Mouse (Mus musculus): ENCODE measurements at regions not wholly inside any gene's neighbourhood (a gene's known extent, or its start where the extent isn't known, plus 50 kb on each side); places are given as distances from the start of the nearest gene placed in this dataset.

DNA sequence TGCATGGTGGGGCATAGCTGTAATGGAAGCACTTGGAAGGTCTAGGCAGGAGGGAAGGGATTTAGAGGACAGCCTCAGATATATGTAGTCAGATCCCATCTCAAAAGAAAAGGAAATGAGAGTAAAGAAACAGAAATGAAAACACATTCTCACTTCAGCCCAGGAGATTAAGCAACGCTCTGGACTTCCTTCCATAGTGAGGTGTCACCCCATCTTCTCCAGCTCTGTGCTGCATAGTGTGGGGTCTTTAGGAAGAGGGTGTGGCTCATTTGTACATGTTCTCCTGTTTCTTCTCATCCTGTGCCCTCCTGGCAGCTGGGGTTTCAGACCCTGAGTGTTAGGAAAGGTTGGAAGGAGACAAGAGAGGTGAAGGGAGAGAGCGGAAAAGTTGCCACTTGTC, 52.4 kb upstream of the Tmx4 start:
- TF ChIP-seq CHD2 (IDR thresholded peaks at IDR 0.05; ENCODE audit: low read length): no peak
- TF ChIP-seq CTCF (IDR thresholded peaks at IDR 0.05 in 2 of 3, conservative IDR thresholded peaks at IDR 0.05 in 1 of 3; ENCODE audit: control insufficient read depth in 1 of 3, insufficient read depth in 1 of 3, low read depth in 2 of 3, low read length in 3 of 3, poor library complexity in 1 of 3, severe bottlenecking in 1 of 3): no peak
- no peak for TF ChIP-seq USF1 (IDR thresholded peaks at IDR 0.05; ENCODE audit: low read depth, low read length)
- TF ChIP-seq POLR2AphosphoS2 (IDR thresholded peaks at IDR 0.05; ENCODE audit: low read length): no peak
- TF ChIP-seq EP300 (IDR thresholded peaks at IDR 0.05; ENCODE audit: low read depth in 1 of 2, low read length in 2 of 2): no peak
- no peak for TF ChIP-seq MEF2A (IDR thresholded peaks at IDR 0.05; ENCODE audit: extremely low read depth, insufficient replicate concordance, low read depth, low read length, poor library complexity, severe bottlenecking)
- TF ChIP-seq BHLHE40 (IDR thresholded peaks at IDR 0.05; ENCODE audit: borderline replicate concordance, low read depth, low read length): no peak
- TF ChIP-seq E2F4 (IDR thresholded peaks at IDR 0.05; ENCODE audit: borderline replicate concordance, low read depth, low read length): no peak
- no peak for TF ChIP-seq ELF1 (IDR thresholded peaks at IDR 0.05; ENCODE audit: low read depth, low read length)
- TF ChIP-seq MYC (IDR thresholded peaks at IDR 0.05; ENCODE audit: low read depth, low read length): no peak
